Mouse (Mus musculus) lung, postnatal 36 days (tissue): ENCODE measurements around the gene Olfr1193.
"Not testable (repeated sequence)": the region's sequence is repeated elsewhere in the genome, so short reads cannot be mapped to it uniquely, and the experiment has no call there.

Experiments
- DNase-seq: peaks from one replicate; pipeline ENCODE4 v3.0.0; 2022; ENCODE audit warnings: mixed read lengths

Gene Olfr1193

DNA sequence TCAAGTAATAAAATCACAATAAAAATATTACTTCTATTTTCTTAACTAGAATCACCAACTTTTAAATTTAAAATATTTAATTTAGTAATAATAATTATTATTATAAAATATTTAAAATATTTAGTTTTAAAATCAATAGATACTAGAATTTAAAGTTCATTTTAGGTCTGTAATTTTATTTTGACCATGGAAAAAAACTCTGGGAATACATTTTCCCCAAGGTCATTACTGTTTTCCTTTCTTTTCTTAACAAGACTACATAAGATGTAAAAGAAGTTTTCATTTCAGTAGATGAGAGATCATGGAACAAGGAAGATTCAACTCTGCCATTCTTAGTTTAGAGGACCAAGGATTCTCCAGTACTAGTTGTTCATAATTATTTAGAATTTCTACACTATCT, at the start of gene Olfr1193:
Olfr1193 (plus strand) TSS at position 301 of the 400 bp plus-strand sequence.
- DNase-seq, result not testable (repeated sequence)

DNA sequence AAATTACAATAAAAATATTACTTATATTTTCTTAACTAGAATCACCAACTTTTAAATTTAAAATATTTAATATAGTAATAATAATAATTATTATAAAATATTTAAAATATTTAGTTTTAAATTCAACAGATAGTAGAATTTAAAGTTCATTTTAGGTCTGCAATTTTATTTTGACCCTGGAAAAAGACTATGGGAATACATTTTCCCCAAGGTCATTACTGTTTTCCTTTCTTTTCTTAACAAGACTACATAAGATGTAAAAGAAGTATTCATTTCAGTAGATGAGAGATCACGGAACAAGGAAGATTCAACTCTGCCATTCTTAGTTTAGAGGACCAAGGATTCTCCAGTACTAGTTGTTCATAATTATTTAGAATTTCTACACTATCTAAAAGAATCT, 35.2 kb upstream of the Olfr1193 start, which contains the start of gene Olfr1191-ps1:
Olfr1191-ps1 (plus strand) TSS at position 301 of the 400 bp plus-strand sequence.
- DNase-seq, result not testable (repeated sequence)

DNA sequence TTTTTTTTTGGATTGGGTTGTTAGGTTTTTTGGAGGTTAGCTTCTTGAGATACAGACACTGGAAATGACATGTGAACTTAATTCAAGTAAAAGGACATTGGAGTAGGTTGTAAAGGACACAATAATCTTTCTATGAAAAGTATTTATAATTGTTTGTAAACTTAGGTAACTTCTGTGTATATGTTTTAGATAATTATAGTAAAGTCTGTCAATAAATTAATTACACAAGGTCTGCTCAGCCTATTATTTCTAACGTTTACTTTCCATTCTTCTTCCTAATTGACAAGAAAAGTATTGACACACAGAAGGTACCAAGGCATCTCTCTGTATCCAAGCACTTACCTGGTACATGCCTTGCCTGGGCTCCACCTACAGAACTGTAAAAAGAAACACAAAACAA, 27.2 kb upstream of the Olfr1193 start, which contains the start of gene Olfr1192-ps1:
Olfr1192-ps1 (plus strand) TSS at position 301 of the 400 bp plus-strand sequence.
- no peak for DNase-seq

DNA sequence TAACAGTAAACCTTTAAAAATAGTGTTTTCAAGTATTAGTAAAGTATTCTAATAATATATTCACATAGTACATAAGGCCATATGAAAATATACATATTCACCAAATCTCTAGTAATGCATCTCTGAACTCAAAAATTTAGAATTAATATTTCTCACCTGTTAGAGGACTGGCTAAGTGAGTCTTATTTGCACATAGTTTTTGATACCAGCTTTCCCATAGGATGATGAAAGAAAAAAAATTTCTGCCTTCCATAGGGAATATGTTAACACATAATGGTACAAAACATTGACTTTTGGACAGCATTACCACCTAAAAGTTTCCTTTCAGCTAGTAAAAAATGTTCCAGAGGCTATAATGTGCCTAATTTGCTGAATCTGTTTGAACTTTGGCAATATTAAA, 13.7 kb downstream of the Olfr1193 start, which contains the start of gene Olfr1195:
Olfr1195 (minus strand) TSS at position 101 of the 400 bp plus-strand sequence.
- DNase-seq, result no peak

DNA sequence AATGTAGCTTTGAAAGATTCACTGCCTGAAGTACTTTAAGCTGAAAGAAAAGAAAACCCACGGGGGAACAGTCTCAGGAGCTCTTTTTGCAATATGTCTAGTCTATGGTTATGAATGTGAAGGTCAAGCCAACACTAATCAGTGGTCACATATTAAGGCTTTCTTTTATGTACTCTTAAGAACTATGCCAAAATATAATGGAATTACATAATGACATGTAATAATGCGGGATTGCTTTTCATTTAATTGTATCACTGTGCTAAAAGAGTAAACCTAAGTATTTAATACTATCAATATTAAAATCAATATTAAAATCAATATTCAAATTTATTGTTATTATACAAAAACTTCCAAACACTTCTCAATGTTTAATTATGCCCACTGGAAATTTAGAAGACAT, 29.1 kb downstream of the Olfr1193 start, which contains the start of gene Olfr1196:
Olfr1196 (minus strand) TSS at position 101 of the 400 bp plus-strand sequence.
- no peak for DNase-seq
